Mouse (Mus musculus) kidney, adult 18-20 months (tissue): Measurements from ENCODE around the gene Sp3.
"Not testable (repeated sequence)": the region's sequence is repeated elsewhere in the genome, so short reads cannot be mapped to it uniquely, and the experiment has no call there.

ENCODE experiments used
- DNase-seq: peaks from one replicate; pipeline ENCODE4 v3.0.0; 2021

The Sp3 gene

DNA sequence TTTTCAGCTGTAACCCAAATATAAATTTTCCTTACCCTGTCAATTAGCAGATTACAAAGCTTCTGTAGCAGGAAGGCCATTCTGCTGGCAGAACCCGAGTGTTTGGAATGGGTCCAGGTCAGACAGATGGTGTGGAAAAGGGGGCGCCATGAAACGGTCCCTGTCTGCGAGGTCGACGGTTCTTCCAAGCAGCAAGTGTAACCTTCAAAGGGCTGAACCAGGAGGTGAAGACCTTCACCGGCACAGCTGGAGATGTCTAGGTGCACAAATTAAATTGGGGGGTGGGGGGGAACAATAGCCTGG, 66.8 kb downstream of the Sp3 start:
- no peak for DNase-seq

GRCm38 (mm10) chr2:72912708-72913457, 67.4 kb downstream of the Sp3 start:
- no peak for DNase-seq

- no peak for DNase-seq
Measured at GRCm38 (mm10) chr2:72911527-72911926, 68.7 kb downstream of the Sp3 start.

- no peak for DNase-seq
Measured at GRCm38 (mm10) chr2:72909046-72909445, 71.2 kb downstream of the Sp3 start.

DNA sequence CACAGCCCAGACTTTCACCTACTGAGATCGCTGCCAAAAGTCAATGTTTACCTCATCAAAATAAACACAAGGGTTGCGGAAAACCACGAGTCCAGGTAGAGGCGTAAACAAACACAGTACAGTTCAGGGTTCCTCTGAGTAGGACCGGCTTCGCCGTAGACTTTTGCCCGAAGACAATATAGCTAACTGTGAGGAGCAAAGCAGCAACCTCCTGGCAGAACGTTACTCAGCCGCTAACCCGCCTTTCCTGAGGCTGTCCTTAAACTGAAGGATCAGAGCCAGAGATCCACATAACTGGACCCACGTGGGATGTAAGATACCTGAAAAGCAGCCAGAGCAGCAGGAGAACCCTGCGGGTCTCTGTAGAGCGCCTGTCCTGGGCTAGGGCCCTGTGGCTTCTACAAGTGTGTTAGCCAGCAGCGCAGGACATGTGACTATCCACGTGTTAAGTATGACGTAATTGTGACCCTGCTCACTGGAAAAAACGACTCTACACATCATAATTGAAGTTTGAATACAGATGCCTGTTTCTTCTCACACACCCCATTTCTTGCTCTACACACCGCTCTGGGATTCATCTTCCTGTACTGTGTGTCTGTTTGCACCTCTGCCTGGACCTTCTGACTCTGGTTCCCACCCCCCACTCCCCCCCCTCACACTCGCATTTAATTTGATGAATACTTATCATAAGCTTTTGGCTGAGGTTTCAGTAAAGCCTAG, 71.9 kb downstream of the Sp3 start:
- DNase-seq = peak; percentile 60

DNA sequence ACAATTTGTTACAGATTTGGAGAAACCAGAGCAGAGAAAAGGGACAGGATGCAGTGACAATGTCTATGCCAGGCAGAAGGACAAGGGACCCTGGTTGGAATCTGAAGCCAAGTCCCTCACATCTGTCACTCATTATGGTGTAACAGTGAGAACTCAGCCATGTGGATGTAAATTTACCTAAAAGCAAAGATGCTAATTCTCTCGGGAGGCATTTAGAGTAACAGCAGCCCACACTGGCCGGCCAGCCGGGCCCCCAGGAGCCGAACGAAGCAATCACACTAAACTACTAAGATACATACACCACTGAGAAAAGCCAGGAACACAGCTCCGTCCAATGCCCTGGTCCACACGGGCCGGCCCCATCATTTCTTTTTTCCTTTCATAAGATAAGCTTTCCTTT, 73.5 kb downstream of the Sp3 start:
- DNase-seq = no peak

GRCm38 (mm10) chr2:72902816-72903680, 77.2 kb downstream of the Sp3 start:
- DNase-seq = not testable (repeated sequence)

DNA sequence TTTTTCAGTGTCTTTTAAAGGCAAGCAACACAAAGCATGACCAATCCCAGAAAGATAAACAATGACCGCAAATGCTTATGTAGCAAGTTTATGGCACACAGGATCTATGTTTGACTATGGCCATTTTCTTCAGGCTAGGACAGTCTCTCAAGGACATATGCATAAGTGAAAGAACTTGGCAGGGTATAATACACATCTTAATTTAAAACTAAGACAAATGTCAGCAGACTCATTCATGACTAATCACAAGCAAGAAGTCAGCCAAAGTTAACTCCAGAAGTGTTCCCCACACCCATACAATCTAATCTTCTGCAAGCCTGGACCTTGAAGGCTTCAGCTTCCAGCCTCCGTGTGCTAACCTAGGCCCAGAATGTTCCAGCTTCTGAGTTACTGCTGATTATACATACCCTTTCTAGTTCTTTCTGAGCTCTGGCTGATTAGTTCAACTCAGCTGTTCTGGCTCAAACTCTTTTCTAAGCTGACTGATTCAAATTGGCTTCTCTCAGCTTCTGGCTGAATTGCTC, 81.4 kb downstream of the Sp3 start:
- DNase-seq = no peak

- no peak for DNase-seq
Measured at GRCm38 (mm10) chr2:72898094-72898781, 82.0 kb downstream of the Sp3 start.

- DNase-seq = no peak
Measured at GRCm38 (mm10) chr2:72889806-72890205, 90.4 kb downstream of the Sp3 start.
